Mouse (Mus musculus) urinary bladder, postnatal 36 days (tissue): ENCODE results near the gene Ifi211.
"Not testable (repeated sequence)": the region's sequence is repeated elsewhere in the genome, so short reads cannot be mapped to it uniquely, and the experiment has no call there.

Experiments used
- DNase-seq, 2 experiments: peaks; one replicate each; pipeline ENCODE4 v3.0.0; 2022; ENCODE audit warnings: low spot score in 2 of 2, mixed read lengths in 1 of 2

Ifi211 gene

GRCm38 (mm10) chr1:173879225-173879987 lies 33.4 kb downstream of the Ifi211 start:
- DNase-seq = not testable (repeated sequence)

DNA sequence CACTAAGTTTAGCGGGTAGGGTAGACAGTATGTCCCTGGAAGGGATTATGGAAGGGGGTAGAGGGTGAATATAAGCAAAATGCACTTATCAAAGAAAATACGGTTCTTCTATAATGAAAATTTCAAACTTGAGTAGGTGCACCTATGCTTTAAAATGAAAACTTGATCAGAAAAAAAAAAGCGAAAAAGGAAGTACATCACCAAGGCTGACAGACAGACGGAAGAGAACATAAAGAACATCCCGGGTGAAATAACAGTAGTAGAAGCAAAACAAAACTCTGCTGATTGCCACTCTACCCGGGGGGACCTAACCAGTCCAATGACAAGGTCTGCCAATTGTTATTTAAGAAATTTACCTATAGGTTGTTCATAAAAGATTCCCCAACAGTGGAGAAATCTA lies 34.6 kb downstream of the Ifi211 start:
- DNase-seq = not testable (repeated sequence)

DNA sequence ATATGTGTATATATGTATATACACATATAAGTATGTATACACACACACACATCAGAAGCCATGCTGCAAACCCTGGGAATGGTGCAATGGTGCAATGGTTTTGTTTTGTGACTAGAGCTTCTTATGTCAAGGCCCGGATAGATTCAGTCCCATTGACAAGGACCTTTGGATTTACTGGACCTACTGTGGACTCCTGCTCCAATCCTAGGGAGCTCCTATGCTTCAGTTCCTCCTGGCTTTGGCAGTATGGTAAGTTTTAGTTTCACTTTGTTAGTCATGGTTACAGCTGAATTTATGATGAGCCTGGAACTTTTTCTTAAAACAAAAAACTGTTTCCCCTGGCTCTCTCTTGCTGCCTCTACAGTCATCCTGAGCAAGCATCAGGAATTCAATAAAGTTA lies 35.7 kb downstream of the Ifi211 start:
- DNase-seq = not testable (repeated sequence)

GRCm38 (mm10) chr1:173868586-173868985 lies 44.3 kb downstream of the Ifi211 start:
- not testable (repeated sequence) for DNase-seq

- DNase-seq = no peak
These were observed 46.3 kb downstream of the Ifi211 start for GRCm38 (mm10) chr1:173866504-173866903.

DNA sequence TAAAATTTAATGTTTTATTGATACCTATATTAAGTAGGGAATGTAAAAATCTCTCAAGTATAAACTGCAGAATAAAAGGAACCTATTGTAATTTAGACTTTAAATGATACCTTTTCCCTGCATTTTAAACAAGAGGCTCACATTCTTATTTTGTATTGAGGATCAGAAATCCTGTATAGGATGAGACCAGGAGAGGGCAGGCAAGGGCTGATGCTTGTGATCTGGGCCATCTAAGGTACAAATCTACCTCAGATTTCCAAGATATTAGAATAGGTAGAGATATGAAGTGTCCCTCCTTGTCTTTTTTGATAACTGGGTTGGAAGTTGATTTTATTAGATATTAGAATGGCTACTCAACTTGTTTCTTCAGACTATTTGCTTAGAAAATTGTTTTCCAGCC lies 59.1 kb downstream of the Ifi211 start:
- DNase-seq = not testable (repeated sequence)

DNA sequence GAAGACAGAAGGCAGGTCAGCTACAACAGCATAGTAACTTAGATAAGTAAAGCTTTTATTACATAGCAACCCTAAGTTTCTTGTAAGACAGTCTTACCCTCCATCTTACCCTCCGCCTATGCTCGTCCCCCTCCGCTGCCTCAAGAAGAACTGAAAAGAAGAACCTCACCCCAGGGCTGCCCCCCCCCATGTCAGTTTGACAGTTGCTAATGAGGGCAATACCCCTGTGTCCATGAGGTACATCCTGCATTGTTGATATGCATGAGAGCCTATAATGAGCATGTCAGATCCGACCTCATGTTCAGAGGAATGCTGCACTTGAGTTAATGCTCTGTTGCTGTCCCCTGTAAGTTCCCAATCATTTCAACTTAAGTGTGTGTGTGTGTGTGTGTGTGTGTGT lies 60.0 kb downstream of the Ifi211 start:
- DNase-seq = not testable (repeated sequence)
